Mouse (Mus musculus) fat pad, adult 2 months (tissue): Measurements from ENCODE around the gene Zfp710.
A peak's percentile ranks its signal among the peaks of the same experiment; 100 is the strongest.

Source experiments
- DNase-seq: peaks from one replicate; pipeline ENCODE4 v3.0.0-alpha.2; 2011; ENCODE audit warnings: low read depth, low spot score; ENCODE audit errors: extremely low read depth

Gene Zfp710

DNA sequence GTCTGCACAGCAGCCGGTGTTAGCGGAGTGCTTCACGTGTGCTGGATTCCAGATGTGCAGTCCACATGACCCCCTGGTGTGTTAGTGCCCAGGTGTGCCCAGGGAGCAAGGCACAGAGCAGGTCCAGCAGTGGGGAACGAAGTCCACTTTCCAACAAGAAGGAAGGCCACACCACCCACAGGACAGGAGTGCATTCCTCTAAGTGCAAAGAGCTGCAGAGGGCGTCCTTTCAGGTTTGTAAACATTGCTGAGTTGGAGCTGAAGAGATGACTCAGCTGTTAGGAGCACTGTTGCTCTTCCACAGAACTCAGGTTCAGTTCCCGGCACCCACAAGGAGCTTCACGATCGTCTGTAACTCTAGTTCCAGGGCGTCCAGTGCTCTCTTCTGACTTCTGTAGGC, 28.5 kb downstream of the Zfp710 start:
- no peak for DNase-seq

DNA sequence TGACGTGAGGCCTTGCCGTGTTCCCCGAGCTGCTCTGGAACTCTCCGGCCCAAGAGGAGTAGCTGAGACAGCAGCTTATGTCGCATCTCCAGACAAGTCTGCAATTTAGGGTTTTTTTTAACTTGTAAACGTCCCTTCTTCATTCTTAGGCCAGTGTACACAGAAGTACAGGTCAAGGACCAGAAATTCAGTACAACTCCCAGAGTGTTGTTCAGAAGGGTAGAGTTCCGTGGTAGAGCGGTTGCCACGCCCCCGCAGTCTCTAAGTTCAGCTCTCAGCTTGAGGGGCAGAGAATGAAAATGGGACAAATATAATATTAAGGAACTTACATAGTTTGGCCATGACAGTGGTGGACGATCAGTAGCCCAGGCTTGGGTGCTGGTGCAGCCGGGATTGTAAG, 31.2 kb downstream of the Zfp710 start:
- no peak for DNase-seq

- DNase-seq = no peak
Observed at GRCm38 (mm10) chr7:80057002-80057691, 32.5 kb downstream of the Zfp710 start.

DNA sequence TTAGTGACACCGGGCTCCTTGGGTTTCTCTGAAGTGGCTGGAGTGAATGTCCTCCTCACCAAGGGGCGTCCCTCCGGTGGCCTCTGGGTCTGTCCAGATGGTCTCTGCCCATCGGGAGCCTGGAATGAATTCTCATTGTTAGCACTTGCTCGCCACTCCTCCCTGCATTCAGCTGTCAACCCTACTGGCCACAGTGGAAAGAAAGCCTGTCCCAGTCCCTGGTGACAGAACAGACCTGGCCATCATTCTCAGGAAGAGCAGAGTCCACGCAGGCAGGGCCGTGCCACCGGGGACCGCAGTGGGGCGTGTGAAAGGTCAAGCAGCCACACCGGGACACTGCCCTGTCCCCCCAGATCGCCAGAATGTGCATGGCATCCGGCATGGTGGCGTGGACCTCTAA, 33.2 kb downstream of the Zfp710 start:
- no peak for DNase-seq

DNA sequence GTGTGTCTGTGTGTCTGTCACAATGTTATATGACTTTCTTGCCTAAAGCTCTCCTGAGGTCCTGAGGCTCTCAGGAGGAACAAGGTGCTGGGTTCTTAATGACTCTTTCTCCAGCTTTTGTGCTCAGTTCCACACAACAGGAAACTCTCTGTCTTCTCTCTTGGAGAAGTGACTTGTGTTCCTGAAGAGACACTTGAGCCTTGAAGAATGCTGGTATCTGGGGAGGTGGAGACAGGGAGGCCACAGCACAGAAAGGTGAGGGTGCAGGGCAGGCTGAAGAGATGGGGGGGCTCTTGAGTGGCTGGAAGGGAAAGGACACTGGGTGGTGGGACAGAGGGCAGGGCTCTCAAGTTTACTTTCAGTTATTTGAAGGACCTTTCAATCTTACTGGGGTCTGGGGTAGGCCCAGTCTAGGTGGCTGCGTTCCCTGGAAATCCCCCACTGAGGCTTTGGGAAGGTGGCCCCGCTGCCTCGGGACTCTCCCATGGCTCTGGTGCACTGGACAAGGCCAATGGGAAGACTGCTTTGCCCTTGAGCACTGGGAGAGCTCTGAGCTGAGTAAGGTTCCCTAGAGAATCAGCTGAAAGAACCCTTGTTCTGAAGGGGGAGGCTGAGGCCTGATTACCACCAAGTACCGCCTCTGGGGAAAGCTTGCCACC, 33.9 kb downstream of the Zfp710 start:
- no peak for DNase-seq

DNA sequence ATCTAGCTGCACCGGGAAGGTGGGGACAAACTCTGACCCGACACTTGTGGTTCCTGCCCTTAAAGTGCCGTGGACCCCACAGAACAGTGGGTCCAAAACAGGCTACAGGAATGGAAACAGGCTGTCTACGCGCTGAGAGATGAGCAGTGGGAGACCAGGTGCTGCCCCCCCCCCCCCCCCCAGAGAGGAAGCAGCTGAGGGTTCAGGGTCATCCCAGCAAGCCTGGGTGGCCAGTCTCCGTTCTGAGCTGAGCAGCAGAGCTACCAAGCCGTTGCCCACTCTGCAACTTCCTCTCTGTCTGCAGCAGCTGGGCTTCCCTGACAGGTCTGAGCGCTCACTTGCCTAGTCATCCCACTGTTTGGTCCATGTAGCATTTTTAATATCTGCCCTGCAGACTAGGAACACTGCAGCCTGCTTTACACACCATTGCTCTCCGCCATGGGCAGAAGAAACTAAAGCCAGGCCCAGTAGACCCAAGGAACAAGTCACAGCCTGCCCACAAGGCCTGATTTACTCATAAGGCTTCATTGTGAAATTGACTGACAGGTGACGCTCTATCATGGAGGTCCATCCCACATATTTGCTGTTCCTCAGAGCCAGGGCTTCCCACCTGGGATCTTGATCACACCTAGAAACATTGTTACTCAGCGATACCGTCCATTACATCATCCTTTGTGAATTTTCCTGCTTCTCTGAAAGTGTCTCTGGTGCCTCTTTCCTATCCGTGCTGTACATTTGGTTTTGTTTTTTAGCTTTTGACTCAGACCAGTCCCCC, 34.6 kb downstream of the Zfp710 start:
- peak; percentile 76 for DNase-seq

- no peak for DNase-seq
Observed at GRCm38 (mm10) chr7:80060012-80060778, 35.6 kb downstream of the Zfp710 start.

- no peak for DNase-seq
Observed at GRCm38 (mm10) chr7:80062083-80062826, 37.6 kb downstream of the Zfp710 start.

- DNase-seq = no peak
Observed at GRCm38 (mm10) chr7:80063244-80063643, 38.6 kb downstream of the Zfp710 start.

DNA sequence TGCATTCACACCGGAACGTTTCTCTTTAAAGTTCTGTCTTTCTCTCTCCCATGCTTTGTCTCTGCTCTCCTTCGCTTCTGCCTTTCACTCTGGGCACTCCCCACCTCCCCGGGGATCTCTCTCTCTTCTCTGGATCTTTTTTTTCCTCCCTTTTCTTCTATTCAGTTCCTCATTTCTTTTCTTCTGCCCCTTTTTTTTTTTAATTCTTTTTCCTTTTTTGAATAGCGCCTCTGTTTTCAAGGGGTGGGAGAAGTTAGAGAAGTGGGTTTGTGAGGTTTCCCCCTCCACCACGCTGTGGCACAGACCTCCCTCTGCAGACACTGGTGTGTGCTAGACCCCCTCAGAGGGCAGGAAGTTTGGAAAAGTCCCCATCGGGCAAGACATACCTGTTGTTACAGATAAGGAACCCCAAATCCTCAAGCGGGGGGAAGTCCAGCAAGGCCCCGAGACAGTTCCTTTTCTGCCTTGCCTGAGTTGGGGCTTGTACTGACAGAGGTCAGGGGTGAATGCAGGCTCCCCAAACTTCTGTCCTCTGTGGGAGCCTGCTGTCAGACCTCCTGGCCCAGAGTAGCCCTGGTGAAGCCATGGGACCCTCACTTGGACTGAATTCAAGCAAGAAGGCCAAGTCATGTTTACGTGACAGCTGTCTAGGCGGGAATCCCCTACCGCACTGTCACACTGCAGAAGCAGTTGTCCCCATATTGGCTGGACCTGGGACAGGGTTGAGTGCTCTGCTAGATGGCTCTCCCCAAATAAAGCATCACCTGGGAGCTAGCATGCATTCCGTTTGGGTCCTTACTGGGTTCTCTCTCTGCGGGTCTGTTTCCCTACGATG, 39.5 kb downstream of the Zfp710 start:
- no peak for DNase-seq

DNA sequence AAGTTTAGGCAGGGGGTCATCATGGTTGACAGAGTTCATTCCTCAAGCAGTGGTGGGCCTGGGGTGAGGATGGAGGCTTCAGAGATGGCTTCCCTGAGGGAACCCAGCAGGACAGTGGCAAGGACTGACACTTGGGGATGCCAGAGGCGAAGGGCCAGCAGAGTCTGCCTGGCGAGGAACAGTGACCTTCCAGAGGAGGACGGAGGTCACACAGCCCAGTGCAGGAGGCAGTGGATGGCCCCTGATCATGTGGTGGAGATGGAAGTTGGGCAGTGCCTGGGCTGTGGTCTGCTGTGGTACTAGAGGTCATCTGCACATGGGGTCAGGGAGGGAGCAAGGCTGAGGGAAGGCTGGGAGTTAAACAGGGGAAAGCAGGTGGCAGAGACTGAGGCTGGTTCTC, 40.6 kb downstream of the Zfp710 start:
- DNase-seq = no peak

- no peak for DNase-seq
Observed at GRCm38 (mm10) chr7:80066675-80067455, 42.3 kb downstream of the Zfp710 start.

- no peak for DNase-seq
Observed at GRCm38 (mm10) chr7:80068341-80068740, 43.7 kb downstream of the Zfp710 start.

- no peak for DNase-seq
Observed at GRCm38 (mm10) chr7:80069615-80070327, 45.2 kb downstream of the Zfp710 start.

GRCm38 (mm10) chr7:80071209-80071608, 46.6 kb downstream of the Zfp710 start:
- DNase-seq = no peak

GRCm38 (mm10) chr7:80072297-80072696, 47.7 kb downstream of the Zfp710 start:
- DNase-seq = no peak

GRCm38 (mm10) chr7:80073506-80073905, 48.9 kb downstream of the Zfp710 start:
- DNase-seq = no peak

- no peak for DNase-seq
Observed at GRCm38 (mm10) chr7:80074921-80075441, 50.4 kb downstream of the Zfp710 start.
